Mouse (Mus musculus) neural tube, embryonic 13.5 days (tissue): ENCODE data around the gene Aatk. TPM values are rescaled to one million over a fixed set of nuclear protein-coding genes. Genes with fewer than 3 reads are reported as not detected.

ENCODE experiments used
- ATAC-seq: fragments of 200-750 bp; cut with Nextera tagmentation; 2 replicates; pipeline ENCODE4 v1.8.0; 2017; ENCODE audit warnings: low read depth, mild to moderate bottlenecking, moderate TSS enrichment, moderate library complexity
- H3K27ac ChIP-seq: fragments of 300-500 bp; sonication (generic); replicated peaks from 2 replicates; pipeline ENCODE4 v1.5.1; 2015; ENCODE audit warnings: moderate library complexity, mild to moderate bottlenecking, inconsistent platforms
- H3K27me3 ChIP-seq: fragments of 300-500 bp; sonication (generic); 2 replicates; pipeline ENCODE4 v1.6.1; 2015; ENCODE audit warnings: mild to moderate bottlenecking, inconsistent platforms
- H3K36me3 ChIP-seq: fragments of 300-500 bp; sonication (generic); 2 replicates; pipeline ENCODE4 v1.6.1; 2015; ENCODE audit warnings: mild to moderate bottlenecking, inconsistent platforms
- H3K4me1 ChIP-seq: fragments of 300-500 bp; sonication (generic); replicated peaks from 2 replicates; pipeline ENCODE4 v1.6.1; 2015; ENCODE audit warnings: inconsistent platforms
- H3K4me2 ChIP-seq: fragments of 300-500 bp; sonication (generic); 2 replicates; pipeline ENCODE4 v1.6.1; 2015; ENCODE audit warnings: inconsistent platforms, mild to moderate bottlenecking, moderate library complexity
- H3K4me3 ChIP-seq: fragments of 300-500 bp; sonication (generic); 2 replicates; pipeline ENCODE4 v1.5.1; 2015; ENCODE audit warnings: mild to moderate bottlenecking, inconsistent platforms
- H3K9ac ChIP-seq: fragments of 300-500 bp; sonication (generic); 2 replicates; pipeline ENCODE4 v1.6.1; 2015; ENCODE audit warnings: moderate library complexity, mild to moderate bottlenecking, inconsistent platforms
- H3K9me3 ChIP-seq: fragments of 300-500 bp; sonication (generic); 2 replicates; pipeline ENCODE4 v1.6.1; 2016; ENCODE audit warnings: inconsistent platforms
- WGBS: fragments of 180-500 bp; shearing (Covaris S2); methylation state at CpG from one replicate; pipeline ENCODE4 v1.1.7; 2015; 5-methylcytosine and 5-hydroxymethylcytosine counted together
- polyA plus RNA-seq: library from polyadenylated mRNA; unstranded; fragments of >200 nt; fragmentation: Nextera tagmentation; extraction: Ambion mirVana; gene quantifications from 2 replicates; pipeline ENCODE4 v1.2.1, GENCODE M21; 2015

Gene Aatk
- polyA plus RNA-seq, 1 experiment from 2014 or later, result 34.2 TPM

- Histone ChIP-seq H3K4me3 (peak overlapping the region; percentile 22), H3K4me1 (peaks cover 26% of the 10 kb centered on the region), H3K27ac (peak overlapping the region; percentile 61; the same call in 1 of the 2 replicates), H3K9me3 (no peaks in the 10 kb centered on the region), H3K36me3 (peaks cover 60% of the 10 kb centered on the region), H3K4me2 (peak overlapping the region; percentile 53), H3K9ac (peak overlapping the region; percentile 63), H3K27me3 (peaks cover 6% of the 10 kb centered on the region; the same call in 1 of the 2 replicates)
- peak; percentile 69 for ATAC-seq
- 11% methylated on average over 21 of the region's 21 CpGs for WGBS
These were observed 33.7 kb downstream of the Aatk start for GRCm38 (mm10) chr11:120013174-120013711.

- Histone ChIP-seq H3K27ac (no peak overlapping the region), H3K4me3 (no peak overlapping the region), H3K9me3 (no peaks in the 10 kb centered on the region), H3K4me1 (peaks cover 26% of the 10 kb centered on the region), H3K36me3 (peaks cover 65% of the 10 kb centered on the region), H3K9ac (peak overlapping the region; percentile 50; the same call in 1 of the 2 replicates), H3K4me2 (peak overlapping the region; percentile 53), H3K27me3 (peaks cover 6% of the 10 kb centered on the region; the same call in 1 of the 2 replicates)
- WGBS, result 76% methylated on average over 13 of the region's 13 CpGs
- ATAC-seq, result peak; percentile 17
These were observed 34.3 kb downstream of the Aatk start for GRCm38 (mm10) chr11:120012702-120013101.

GRCm38 (mm10) chr11:120011761-120012560 is 35.0 kb downstream of the Aatk start:
- Histone ChIP-seq H3K4me3 (peak overlapping the region; percentile 6; the same call in 1 of the 2 replicates), H3K4me2 (peak overlapping the region; percentile 53), H3K27me3 (peaks cover 6% of the 10 kb centered on the region; the same call in 1 of the 2 replicates), H3K36me3 (peaks cover 69% of the 10 kb centered on the region), H3K27ac (0 out of 2 replicates have a peak overlapping the region, but pooled peaks have one; percentile 23), H3K9me3 (no peaks in the 10 kb centered on the region), H3K9ac (peak overlapping the region; percentile 50), H3K4me1 (peaks cover 26% of the 10 kb centered on the region)
- WGBS, result 35% methylated on average over 43 of the region's 43 CpGs
- ATAC-seq, result peak; percentile 45

GRCm38 (mm10) chr11:120011114-120011760 is 35.7 kb downstream of the Aatk start:
- H3K36me3 ChIP-seq, result peaks cover 74% of the 10 kb centered on the region
- ATAC-seq, result no peak; the same call in 1 of the 2 replicates
- peaks cover 6% of the 10 kb centered on the region; the same call in 1 of the 2 replicates for H3K27me3 ChIP-seq
- peak overlapping the region; percentile 50 for H3K9ac ChIP-seq
- no peak overlapping the region for H3K27ac ChIP-seq
- no peaks in the 10 kb centered on the region for H3K9me3 ChIP-seq
- H3K4me2 ChIP-seq, result peak overlapping the region; percentile 53
- no peak overlapping the region for H3K4me3 ChIP-seq
- 73% methylated on average over 11 of the region's 11 CpGs for WGBS
- peaks cover 26% of the 10 kb centered on the region for H3K4me1 ChIP-seq

- Histone ChIP-seq H3K4me1 (peaks cover 26% of the 10 kb centered on the region), H3K9me3 (no peaks in the 10 kb centered on the region), H3K27me3 (peaks cover 6% of the 10 kb centered on the region; the same call in 1 of the 2 replicates), H3K4me2 (no peak overlapping the region), H3K36me3 (peaks cover 67% of the 10 kb centered on the region), H3K9ac (0 out of 2 replicates have a peak overlapping the region, but pooled peaks have one; percentile 17), H3K4me3 (no peak overlapping the region), H3K27ac (no peak overlapping the region)
- WGBS, result 88% methylated on average over 20 of the region's 20 CpGs
- no peak for ATAC-seq
These were observed 37.0 kb downstream of the Aatk start for GRCm38 (mm10) chr11:120009937-120010336.

- Histone ChIP-seq H3K36me3 (peaks cover 64% of the 10 kb centered on the region), H3K4me2 (no peak overlapping the region), H3K4me1 (peaks cover 26% of the 10 kb centered on the region), H3K27me3 (peaks cover 6% of the 10 kb centered on the region; the same call in 1 of the 2 replicates), H3K4me3 (no peak overlapping the region), H3K9ac (no peak overlapping the region), H3K27ac (no peak overlapping the region), H3K9me3 (no peaks in the 10 kb centered on the region)
- WGBS, result 87% methylated on average over 8 of the region's 8 CpGs
- ATAC-seq, result no peak
These were observed 38.0 kb downstream of the Aatk start for GRCm38 (mm10) chr11:120008956-120009355.

- Histone ChIP-seq H3K36me3 (peaks cover 64% of the 10 kb centered on the region), H3K27ac (no peak overlapping the region), H3K27me3 (peaks cover 6% of the 10 kb centered on the region; the same call in 1 of the 2 replicates), H3K4me1 (peaks cover 24% of the 10 kb centered on the region), H3K4me2 (no peak overlapping the region), H3K9me3 (no peaks in the 10 kb centered on the region), H3K9ac (no peak overlapping the region), H3K4me3 (no peak overlapping the region)
- 93% methylated on average over 1 of the region's 1 CpGs for WGBS
- ATAC-seq, result no peak
These were observed 38.5 kb downstream of the Aatk start for GRCm38 (mm10) chr11:120008501-120008900.

GRCm38 (mm10) chr11:120007496-120008080 is 39.4 kb downstream of the Aatk start:
- WGBS, result 80% methylated on average over 4 of the region's 4 CpGs
- Histone ChIP-seq H3K9me3 (no peaks in the 10 kb centered on the region), H3K9ac (no peak overlapping the region), H3K4me2 (no peak overlapping the region), H3K27me3 (peaks cover 6% of the 10 kb centered on the region; the same call in 1 of the 2 replicates), H3K36me3 (peaks cover 63% of the 10 kb centered on the region), H3K4me1 (peaks cover 17% of the 10 kb centered on the region), H3K4me3 (no peak overlapping the region), H3K27ac (no peak overlapping the region)
- ATAC-seq, result no peak

GRCm38 (mm10) chr11:120005434-120006317 is 41.3 kb downstream of the Aatk start:
- Histone ChIP-seq H3K4me1 (peaks cover 12% of the 10 kb centered on the region), H3K27ac (no peak overlapping the region), H3K36me3 (peaks cover 46% of the 10 kb centered on the region)

GRCm38 (mm10) chr11:120002634-120003220 is 44.2 kb downstream of the Aatk start:
- H3K9me3 ChIP-seq, result no peaks in the 10 kb centered on the region
- WGBS, result 93% methylated on average over 7 of the region's 7 CpGs
- H3K9ac ChIP-seq, result no peak overlapping the region
- H3K27me3 ChIP-seq, result no peaks in the 10 kb centered on the region
- no peak overlapping the region for H3K27ac ChIP-seq
- ATAC-seq, result no peak
- H3K4me2 ChIP-seq, result no peak overlapping the region
- peaks cover 17% of the 10 kb centered on the region; the same call in 1 of the 2 replicates for H3K36me3 ChIP-seq
- peaks cover 12% of the 10 kb centered on the region for H3K4me1 ChIP-seq
- no peak overlapping the region for H3K4me3 ChIP-seq

More at GRCm38 (mm10) chr11:120005434-120006317, 41.3 kb downstream of the Aatk start:
- 91% methylated on average over 18 of the region's 18 CpGs for WGBS
- no peak for ATAC-seq
- Histone ChIP-seq H3K9me3 (no peaks in the 10 kb centered on the region), H3K27me3 (no peaks in the 10 kb centered on the region), H3K4me2 (no peak overlapping the region), H3K9ac (no peak overlapping the region), H3K4me3 (no peak overlapping the region)
